Mouse (Mus musculus) right cerebral cortex, postnatal 14 days (tissue): ENCODE measurements around the gene March10.

Experiments used
- DNase-seq: peaks from one replicate; pipeline ENCODE4 v3.0.0; 2022

March10 gene

DNA sequence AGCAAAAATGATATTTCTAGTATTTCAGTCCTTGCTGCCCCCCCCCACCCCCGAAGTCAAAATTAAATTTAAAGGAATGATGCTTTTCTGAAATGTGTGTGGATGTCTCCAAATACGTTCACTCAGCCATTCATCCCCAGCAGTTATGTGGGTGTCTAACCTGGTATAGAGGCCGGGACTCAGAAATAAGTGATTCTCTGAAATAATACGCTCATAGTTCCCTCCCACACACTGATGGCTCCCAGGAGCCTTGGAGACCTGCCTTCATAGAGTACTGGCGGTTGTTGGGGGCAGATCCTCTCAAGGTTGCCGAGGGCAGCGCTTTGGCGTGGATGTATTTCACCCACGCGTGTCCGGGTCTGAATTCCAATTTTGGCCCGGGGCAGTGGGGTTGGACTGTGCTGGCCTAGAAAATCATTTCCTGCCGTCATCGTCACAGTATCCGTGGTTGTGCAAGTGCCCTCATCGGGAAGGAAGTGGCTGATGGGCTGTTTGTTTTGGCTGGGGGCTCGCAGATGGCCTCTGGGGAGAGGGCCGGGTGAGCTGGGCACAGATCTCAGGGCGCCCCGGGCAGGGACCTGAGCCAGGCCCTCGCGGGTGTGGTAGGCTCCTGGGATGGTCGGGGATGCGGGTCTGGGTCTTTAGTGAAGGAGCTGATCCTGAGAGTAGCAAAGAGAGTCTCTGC, 145.1 kb downstream of the March10 start:
- no peak for DNase-seq
